Mouse (Mus musculus) C2C12 (cell line): ENCODE measurements at regions not wholly inside any gene's neighbourhood (a gene's known extent, or its start where the extent isn't known, plus 50 kb on each side); places are given as distances from the start of the nearest gene placed in this dataset.

ENCODE experiments used
- CTCF ChIP-seq: IDR thresholded peaks from one replicate; pipeline ENCODE4 v1.5.1; 2011; ENCODE audit not compliant: control insufficient read depth, insufficient read depth, insufficient read length
- MYOD1 ChIP-seq: IDR thresholded peaks from one replicate; pipeline ENCODE4 v1.6.1; 2011; ENCODE audit warnings: low read depth; ENCODE audit not compliant: control insufficient read depth, insufficient read length
- MYOG ChIP-seq: IDR thresholded peaks from one replicate; pipeline ENCODE4 v1.6.1; 2011; ENCODE audit not compliant: control insufficient read depth, insufficient read length; ENCODE audit errors: extremely low read depth
- USF1 ChIP-seq: IDR thresholded peaks from one replicate; pipeline ENCODE4 v1.6.1; 2011; ENCODE audit warnings: low read depth, mild to moderate bottlenecking, control low read depth, moderate library complexity

DNA sequence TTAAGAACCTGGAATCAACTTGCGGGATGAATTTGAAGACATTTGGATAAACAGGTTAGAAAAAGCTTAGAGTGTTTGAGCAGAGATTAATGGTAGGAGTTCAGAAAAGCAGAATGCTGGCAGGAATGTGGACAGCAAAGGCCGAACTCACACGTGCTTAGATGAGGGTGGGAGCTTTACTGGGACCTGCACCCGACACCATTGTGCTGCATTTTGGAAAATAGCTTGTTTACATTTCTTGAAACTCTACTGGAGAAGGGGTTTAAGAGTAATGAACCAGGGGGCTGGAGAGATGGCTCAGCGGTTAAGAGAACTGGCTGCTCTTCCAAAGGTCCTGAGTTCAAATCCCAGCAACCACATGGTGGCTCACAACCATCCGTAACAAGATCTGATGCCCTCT is 154.9 kb downstream of the Gpat3 start:
- TF ChIP-seq USF1 (no peak), CTCF (no peak), MYOG (no peak), MYOD1 (no peak)
